Mouse (Mus musculus) forebrain, embryonic 12.5 days (tissue): ENCODE results near the gene Akt2. TPM values are rescaled to one million over a fixed set of nuclear protein-coding genes. Genes with fewer than 3 reads are reported as not detected.

ENCODE experiments used
- ATAC-seq: fragments of 200-750 bp; cut with Nextera tagmentation; 2 replicates; pipeline ENCODE4 v1.8.0; 2017; ENCODE audit warnings: moderate TSS enrichment; ENCODE audit not compliant: low FRiP score
- H3K27ac ChIP-seq: fragments of 300-500 bp; sonication (generic); 2 replicates; pipeline ENCODE4 v1.5.1; 2016; ENCODE audit warnings: mild to moderate bottlenecking
- H3K27me3 ChIP-seq: fragments of 300-500 bp; sonication (generic); 2 replicates; pipeline ENCODE4 v1.6.1; 2016; ENCODE audit warnings: mild to moderate bottlenecking
- H3K36me3 ChIP-seq: fragments of 300-500 bp; sonication (generic); replicated peaks from 2 replicates; pipeline ENCODE4 v1.6.1; 2016; ENCODE audit warnings: mild to moderate bottlenecking
- H3K4me1 ChIP-seq: fragments of 300-500 bp; sonication (generic); 2 replicates; pipeline ENCODE4 v1.6.1; 2016
- H3K4me2 ChIP-seq: fragments of 300-500 bp; sonication (generic); 2 replicates; pipeline ENCODE4 v1.6.1; 2016; ENCODE audit warnings: mild to moderate bottlenecking, moderate library complexity
- H3K4me3 ChIP-seq: fragments of 300-500 bp; sonication (generic); replicated peaks from 2 replicates; pipeline ENCODE4 v1.5.1; 2016; ENCODE audit warnings: mild to moderate bottlenecking
- H3K9ac ChIP-seq: fragments of 300-500 bp; sonication (generic); 2 replicates; pipeline ENCODE4 v1.6.1; 2016; ENCODE audit warnings: mild to moderate bottlenecking
- H3K9me3 ChIP-seq: fragments of 300-500 bp; sonication (generic); 2 replicates; pipeline ENCODE4 v1.6.1; 2016
- WGBS: fragments of 180-500 bp; shearing (Covaris S2); methylation state at CpG from one replicate; pipeline ENCODE4 v1.1.7; 2016; 5-methylcytosine and 5-hydroxymethylcytosine counted together
- polyA plus RNA-seq: library from polyadenylated mRNA; unstranded; fragments of >200 nt; fragmentation: Nextera tagmentation; extraction: Ambion mirVana; gene quantifications from 2 replicates; pipeline ENCODE4 v1.2.1, GENCODE M21; 2016

Gene Akt2
- polyA plus RNA-seq, 1 experiment from 2014 or later = 84.6 TPM

DNA sequence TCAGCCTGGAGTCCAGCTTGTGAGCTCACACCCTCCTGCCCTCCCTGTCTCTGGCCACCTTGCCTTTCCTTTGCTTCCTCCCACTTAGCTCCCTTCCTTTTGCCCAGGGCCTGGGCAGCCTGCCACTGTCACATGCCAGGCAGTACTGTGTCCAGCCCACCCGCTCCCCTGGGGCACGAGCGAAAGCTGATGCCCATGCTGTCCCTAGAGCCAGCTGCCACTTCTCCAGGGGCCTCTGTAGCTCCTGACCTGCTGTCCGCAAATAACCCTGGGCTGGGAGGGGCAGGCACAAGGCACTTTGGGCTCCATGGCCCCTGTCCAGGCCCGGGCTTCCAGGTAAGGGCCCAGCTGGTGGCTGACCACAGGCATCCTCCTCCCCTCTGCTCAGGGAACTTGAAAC is 16.2 kb downstream of the Akt2 start:
- 85% methylated on average over 5 of the region's 5 CpGs for WGBS
- Histone ChIP-seq H3K27ac (no peak overlapping the region), H3K36me3 (peaks cover 26% of the 10 kb centered on the region; the same call in 1 of the 2 replicates), H3K4me1 (peaks cover 13% of the 10 kb centered on the region), H3K9me3 (no peaks in the 10 kb centered on the region), H3K4me2 (no peak overlapping the region), H3K27me3 (no peaks in the 10 kb centered on the region), H3K9ac (no peak overlapping the region), H3K4me3 (no peak overlapping the region)
- no peak for ATAC-seq

DNA sequence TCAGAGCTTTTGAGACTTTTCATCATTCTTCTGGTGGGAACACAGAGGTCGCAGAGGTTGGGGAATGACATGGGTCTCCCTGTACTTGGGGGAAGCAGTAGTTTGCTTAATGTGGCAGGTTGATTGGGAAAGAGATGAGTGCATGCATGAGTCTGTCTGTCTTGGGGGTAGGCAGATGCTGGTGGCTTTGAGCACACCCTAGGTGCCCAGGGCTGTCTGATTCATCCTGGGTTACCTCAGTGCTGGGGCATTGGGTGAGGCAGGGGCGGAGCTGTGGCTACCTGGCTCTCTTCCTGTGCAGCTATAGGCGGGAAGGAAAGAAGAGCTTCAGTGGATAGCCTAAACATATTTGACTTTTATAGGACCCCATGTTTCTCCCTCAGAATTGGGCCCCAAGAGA is 16.8 kb downstream of the Akt2 start:
- Histone ChIP-seq H3K4me3 (no peak overlapping the region), H3K27ac (no peak overlapping the region), H3K4me1 (peaks cover 17% of the 10 kb centered on the region), H3K27me3 (no peaks in the 10 kb centered on the region), H3K4me2 (no peak overlapping the region), H3K9me3 (no peaks in the 10 kb centered on the region), H3K9ac (no peak overlapping the region), H3K36me3 (peaks cover 26% of the 10 kb centered on the region; the same call in 1 of the 2 replicates)
- no peak for ATAC-seq
- 90% methylated on average over 3 of the region's 3 CpGs for WGBS

DNA sequence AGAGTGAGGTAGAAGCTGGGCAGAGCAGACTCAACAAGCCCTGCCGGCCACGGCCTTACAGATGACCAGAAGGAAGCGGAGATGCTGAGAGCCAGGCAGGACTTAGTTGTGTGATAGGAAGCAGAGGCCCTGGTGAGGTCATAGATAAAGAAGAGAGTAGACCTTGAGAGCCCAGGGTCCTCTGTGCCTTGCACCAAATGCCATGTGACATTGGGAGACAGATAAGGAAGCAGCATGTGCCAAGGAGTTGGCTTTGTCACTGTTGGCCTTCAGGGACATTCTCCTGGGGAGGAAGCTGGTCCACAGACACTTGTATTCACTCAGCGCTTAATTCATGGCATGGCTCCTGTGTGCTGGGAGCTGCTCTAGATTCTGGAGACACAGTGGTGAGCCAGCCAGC is 17.9 kb downstream of the Akt2 start:
- H3K27me3 ChIP-seq = no peaks in the 10 kb centered on the region
- no peak overlapping the region for H3K4me2 ChIP-seq

GRCm38 (mm10) chr7:27609688-27610087 is 18.3 kb downstream of the Akt2 start:
- peaks cover 26% of the 10 kb centered on the region; the same call in 1 of the 2 replicates for H3K36me3 ChIP-seq
- no peak for ATAC-seq
- H3K4me3 ChIP-seq = no peak overlapping the region
- no peak overlapping the region for H3K27ac ChIP-seq
- no peaks in the 10 kb centered on the region for H3K27me3 ChIP-seq
- H3K4me2 ChIP-seq = no peak overlapping the region
- no peak overlapping the region for H3K9ac ChIP-seq
- WGBS = 90% methylated on average over 2 of the region's 2 CpGs
- peaks cover 32% of the 10 kb centered on the region for H3K4me1 ChIP-seq
- H3K9me3 ChIP-seq = no peaks in the 10 kb centered on the region

More for the DNA sequence above, 17.9 kb downstream of the Akt2 start:
- no peak for ATAC-seq
- Histone ChIP-seq H3K9ac (no peak overlapping the region), H3K9me3 (no peaks in the 10 kb centered on the region), H3K4me3 (no peak overlapping the region), H3K27ac (no peak overlapping the region), H3K36me3 (peaks cover 26% of the 10 kb centered on the region; the same call in 1 of the 2 replicates), H3K4me1 (peaks cover 28% of the 10 kb centered on the region)
- 96% methylated on average over 4 of the region's 4 CpGs for WGBS

DNA sequence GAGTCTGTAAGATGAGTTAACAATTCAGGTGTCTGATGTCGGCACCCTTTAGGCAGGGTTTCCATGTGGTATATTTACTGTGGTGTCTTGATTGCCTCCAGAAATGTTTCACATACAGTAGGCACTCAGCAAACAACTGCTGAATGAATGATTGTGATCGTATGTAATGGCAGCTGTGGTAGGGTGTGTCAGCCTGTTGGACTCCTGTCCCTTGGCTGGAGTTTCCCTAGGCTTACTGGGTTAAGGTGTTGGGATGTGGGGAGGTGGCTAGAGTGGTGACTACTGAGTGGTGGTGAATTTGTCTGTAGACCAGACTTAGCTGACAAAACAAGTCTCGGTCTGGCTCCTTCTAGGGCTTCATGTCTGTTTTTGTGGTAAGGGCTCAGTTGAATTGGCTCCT is 19.0 kb downstream of the Akt2 start:
- ATAC-seq = no peak
- Histone ChIP-seq H3K4me2 (no peak overlapping the region), H3K36me3 (peaks cover 26% of the 10 kb centered on the region; the same call in 1 of the 2 replicates), H3K4me1 (peaks cover 35% of the 10 kb centered on the region), H3K9me3 (no peaks in the 10 kb centered on the region), H3K27me3 (no peaks in the 10 kb centered on the region), H3K27ac (no peak overlapping the region), H3K9ac (no peak overlapping the region), H3K4me3 (no peak overlapping the region)
- 91% methylated on average over 3 of the region's 3 CpGs for WGBS

DNA sequence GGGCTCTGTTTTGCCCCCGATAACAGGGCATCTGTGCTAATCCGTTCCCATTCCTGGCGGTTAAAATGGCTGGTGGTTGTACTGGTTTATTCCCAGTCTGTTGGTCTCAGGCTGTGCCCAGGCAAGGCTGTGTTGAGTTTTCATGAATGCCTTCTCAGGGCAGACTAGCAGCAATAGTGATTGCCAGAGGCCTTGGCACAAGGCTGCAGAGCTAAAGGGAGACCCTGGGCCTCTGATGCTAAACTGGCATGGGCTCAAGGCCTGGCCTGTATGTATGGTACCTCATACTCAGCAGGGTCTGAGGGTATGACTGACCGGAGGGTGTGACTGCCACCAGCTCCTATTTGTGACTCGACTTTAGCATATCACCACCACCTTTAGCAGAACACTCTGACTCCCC is 19.5 kb downstream of the Akt2 start:
- no peak for ATAC-seq
- no peak overlapping the region for H3K27ac ChIP-seq
- peaks cover 35% of the 10 kb centered on the region for H3K4me1 ChIP-seq
- H3K9me3 ChIP-seq = no peaks in the 10 kb centered on the region
- no peak overlapping the region for H3K4me2 ChIP-seq
- 97% methylated on average over 5 of the region's 5 CpGs for WGBS
- H3K9ac ChIP-seq = no peak overlapping the region
- H3K36me3 ChIP-seq = peaks cover 23% of the 10 kb centered on the region; the same call in 1 of the 2 replicates
- no peaks in the 10 kb centered on the region for H3K27me3 ChIP-seq
- no peak overlapping the region for H3K4me3 ChIP-seq

GRCm38 (mm10) chr7:27612940-27613339 is 21.6 kb downstream of the Akt2 start:
- H3K27me3 ChIP-seq = no peaks in the 10 kb centered on the region
- H3K36me3 ChIP-seq = peaks cover 43% of the 10 kb centered on the region
- WGBS = 78% methylated on average over 4 of the region's 4 CpGs
- peaks cover 22% of the 10 kb centered on the region for H3K4me1 ChIP-seq
- H3K27ac ChIP-seq = peak overlapping the region; percentile 64
- no peaks in the 10 kb centered on the region for H3K9me3 ChIP-seq
- H3K4me2 ChIP-seq = no peak overlapping the region
- ATAC-seq = no peak
- H3K9ac ChIP-seq = no peak overlapping the region
- no peak overlapping the region for H3K4me3 ChIP-seq

DNA sequence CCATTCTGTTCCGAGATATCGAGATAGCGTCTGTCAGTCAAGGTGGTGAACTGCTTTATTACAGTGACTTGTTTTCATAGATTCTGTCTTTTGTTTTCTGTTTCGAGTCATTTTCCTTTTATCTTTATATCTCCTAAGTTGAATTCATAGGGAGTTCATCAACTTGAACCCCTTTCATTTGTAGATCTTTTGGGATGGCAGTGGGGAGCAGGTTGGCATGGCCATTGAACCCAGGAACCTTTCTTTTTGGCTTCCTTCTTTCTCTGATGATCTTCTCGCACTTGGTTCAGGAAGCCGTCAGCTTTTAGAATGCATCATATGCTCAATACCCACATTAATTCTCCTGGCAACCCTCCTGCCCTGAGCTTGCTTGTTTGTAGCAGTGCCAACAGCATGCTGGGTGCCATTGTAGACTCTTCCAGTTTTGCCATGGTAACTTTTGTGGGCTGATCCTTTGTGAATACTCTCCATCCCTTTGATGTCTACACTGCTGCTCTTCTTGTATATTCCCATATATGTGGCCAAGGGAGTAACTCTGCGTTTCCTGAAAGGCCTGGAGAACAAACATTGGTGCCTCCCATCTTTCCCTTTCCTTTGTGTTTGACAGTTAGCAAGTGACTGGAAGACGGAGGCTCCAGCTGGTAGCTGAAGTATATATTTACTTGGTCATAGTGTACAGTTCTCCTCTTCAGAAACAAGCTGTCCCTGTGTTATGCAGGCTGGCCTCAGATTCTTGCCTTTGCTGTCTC is 22.6 kb downstream of the Akt2 start:
- H3K4me2 ChIP-seq = peak overlapping the region; percentile 10; the same call in 1 of the 2 replicates
- peak overlapping the region; percentile 64 for H3K27ac ChIP-seq
- no peak overlapping the region for H3K9ac ChIP-seq
- H3K9me3 ChIP-seq = no peaks in the 10 kb centered on the region
- peak; percentile 71; the same call in 1 of the 2 replicates for ATAC-seq
- no peak overlapping the region for H3K4me3 ChIP-seq
- H3K4me1 ChIP-seq = peaks cover 22% of the 10 kb centered on the region
- H3K27me3 ChIP-seq = no peaks in the 10 kb centered on the region
- WGBS = 45% methylated on average over 8 of the region's 8 CpGs
- peaks cover 50% of the 10 kb centered on the region for H3K36me3 ChIP-seq

DNA sequence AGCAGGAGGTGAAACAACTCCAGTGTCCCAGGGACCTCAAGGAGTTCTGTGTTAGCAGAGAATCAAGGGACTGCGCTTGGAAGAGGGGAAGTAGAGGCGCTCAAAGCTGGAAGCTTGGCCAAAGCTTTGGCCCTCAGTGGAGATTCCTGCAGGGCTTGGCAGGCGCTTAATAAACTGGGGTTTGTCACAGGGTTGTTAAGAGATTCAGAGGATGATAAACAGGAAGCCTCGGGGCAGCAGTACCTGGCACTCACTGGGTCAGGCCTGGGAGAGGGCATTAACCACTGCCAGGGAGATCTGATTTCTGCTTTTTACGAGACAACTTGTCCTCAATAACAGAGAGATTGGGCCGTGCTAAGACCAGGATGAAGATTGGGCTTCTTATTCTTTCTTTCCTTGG is 29.7 kb downstream of the Akt2 start:
- no peaks in the 10 kb centered on the region for H3K27me3 ChIP-seq
- H3K4me3 ChIP-seq = no peak overlapping the region
- no peak for ATAC-seq
- 94% methylated on average over 6 of the region's 6 CpGs for WGBS
- H3K4me1 ChIP-seq = no peaks in the 10 kb centered on the region
- no peaks in the 10 kb centered on the region for H3K9me3 ChIP-seq
- no peak overlapping the region for H3K27ac ChIP-seq
- no peak overlapping the region for H3K4me2 ChIP-seq
- no peak overlapping the region for H3K9ac ChIP-seq
- H3K36me3 ChIP-seq = peaks cover 88% of the 10 kb centered on the region

DNA sequence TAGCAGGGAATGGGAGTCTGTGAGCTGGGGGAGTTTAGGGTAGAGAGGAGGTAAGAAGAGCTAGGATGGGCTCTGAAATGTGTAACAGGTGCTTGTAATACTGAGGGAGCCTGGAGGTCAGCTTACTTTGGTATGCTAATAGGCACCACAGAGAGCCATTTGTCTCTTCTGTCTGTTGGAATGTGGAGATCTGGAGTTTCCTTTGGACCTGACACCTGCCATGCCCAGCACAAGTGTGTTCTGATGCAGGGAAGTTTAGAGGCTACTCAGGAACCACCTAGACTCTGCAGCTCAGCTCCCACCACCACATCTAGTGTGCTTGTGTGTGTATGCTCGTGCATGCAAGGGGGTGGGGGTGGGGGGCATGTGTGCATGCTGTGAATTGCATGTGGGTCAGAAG is 30.9 kb downstream of the Akt2 start:
- Histone ChIP-seq H3K36me3 (peaks cover 85% of the 10 kb centered on the region), H3K4me3 (no peak overlapping the region), H3K27me3 (no peaks in the 10 kb centered on the region), H3K4me2 (no peak overlapping the region), H3K4me1 (no peaks in the 10 kb centered on the region), H3K27ac (no peak overlapping the region), H3K9ac (no peak overlapping the region), H3K9me3 (no peaks in the 10 kb centered on the region)
- no peak for ATAC-seq
- 72% methylated on average over 1 of the region's 1 CpGs for WGBS

DNA sequence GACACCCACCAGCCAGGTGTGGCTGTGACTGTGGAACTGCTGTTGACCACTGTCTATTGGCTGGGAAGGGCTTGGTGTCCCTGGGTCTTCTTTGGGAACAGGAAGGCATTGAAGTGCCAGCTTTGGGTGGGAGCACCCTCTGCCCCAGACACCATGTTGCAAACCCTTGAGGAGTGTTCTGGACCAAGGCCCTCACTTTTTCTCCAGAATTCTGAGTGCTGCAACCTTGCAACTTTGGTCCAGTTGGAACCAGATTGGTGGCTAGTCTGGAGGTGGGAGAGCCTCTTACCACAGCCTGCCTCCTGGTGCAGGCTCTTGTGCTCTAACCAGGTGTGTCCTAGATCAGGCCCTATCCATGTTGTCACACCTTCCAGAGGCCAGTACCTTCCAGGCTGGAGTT is 33.6 kb downstream of the Akt2 start:
- H3K4me2 ChIP-seq = no peak overlapping the region
- H3K4me1 ChIP-seq = no peaks in the 10 kb centered on the region
- H3K4me3 ChIP-seq = no peak overlapping the region
- no peaks in the 10 kb centered on the region for H3K9me3 ChIP-seq
- peaks cover 86% of the 10 kb centered on the region for H3K36me3 ChIP-seq
- H3K9ac ChIP-seq = no peak overlapping the region
- H3K27me3 ChIP-seq = no peaks in the 10 kb centered on the region
- H3K27ac ChIP-seq = no peak overlapping the region
- ATAC-seq = no peak

GRCm38 (mm10) chr7:27627707-27628106 is 36.4 kb downstream of the Akt2 start:
- no peak overlapping the region for H3K9ac ChIP-seq
- H3K27me3 ChIP-seq = no peaks in the 10 kb centered on the region
- H3K36me3 ChIP-seq = peaks cover 80% of the 10 kb centered on the region
- no peak overlapping the region for H3K4me3 ChIP-seq
- ATAC-seq = no peak
- 85% methylated on average over 7 of the region's 7 CpGs for WGBS
- H3K4me1 ChIP-seq = no peaks in the 10 kb centered on the region
- no peak overlapping the region for H3K27ac ChIP-seq
- H3K4me2 ChIP-seq = no peak overlapping the region
- no peaks in the 10 kb centered on the region for H3K9me3 ChIP-seq

- Histone ChIP-seq H3K9me3 (no peaks in the 10 kb centered on the region), H3K27ac (no peak overlapping the region), H3K4me3 (no peak overlapping the region), H3K27me3 (no peaks in the 10 kb centered on the region), H3K4me1 (no peaks in the 10 kb centered on the region), H3K4me2 (no peak overlapping the region), H3K9ac (no peak overlapping the region), H3K36me3 (peaks cover 82% of the 10 kb centered on the region)
- 96% methylated on average over 6 of the region's 6 CpGs for WGBS
- ATAC-seq = no peak
Measured at GRCm38 (mm10) chr7:27628190-27628589, 36.8 kb downstream of the Akt2 start.
